Mouse (Mus musculus): ENCODE measurements at regions not wholly inside any gene's neighbourhood (a gene's known extent, or its start where the extent isn't known, plus 50 kb on each side); places are given as distances from the start of the nearest gene placed in this dataset.

- Histone ChIP-seq H3K4me3 (replicated peaks; ENCODE audit: low read length) (no peak overlapping the region), H3K4me1 (ENCODE audit: control insufficient read depth, insufficient read depth, low read length) (peaks cover 10% of the 10 kb centered on the region; the same call in 1 of the 2 replicates), H3K36me3 (ENCODE audit: control insufficient read depth, insufficient read depth, low read length) (no peaks in the 10 kb centered on the region), H3K9ac (ENCODE audit: low read depth, low read length, severe bottlenecking) (no peak overlapping the region), H3K4me2 (replicated peaks; ENCODE audit: low read depth, low read length, severe bottlenecking) (no peak overlapping the region), H3K9me3 (ENCODE audit: control insufficient read depth, low read length) (no peaks in the 10 kb centered on the region), H3K27ac (replicated peaks; ENCODE audit: low read depth, low read length) (no peak overlapping the region), H3K27me3 (ENCODE audit: control insufficient read depth, insufficient read depth, low read length) (no peaks in the 10 kb centered on the region)
- TF ChIP-seq POLR2A (IDR thresholded peaks at IDR 0.05; ENCODE audit: borderline replicate concordance, extremely low read depth, insufficient read depth, insufficient read length) = no peak
- ATAC-seq (ENCODE audit: low FRiP score, low read depth) (no peak), DNase-seq (ENCODE audit: low spot score) (no peak)
- WGBS = 76% methylated on average over 7 of the region's 7 CpGs
These were observed 77.3 kb upstream of the Mkln1 start for GRCm38 (mm10) chr6:31321066-31321846.

DNA sequence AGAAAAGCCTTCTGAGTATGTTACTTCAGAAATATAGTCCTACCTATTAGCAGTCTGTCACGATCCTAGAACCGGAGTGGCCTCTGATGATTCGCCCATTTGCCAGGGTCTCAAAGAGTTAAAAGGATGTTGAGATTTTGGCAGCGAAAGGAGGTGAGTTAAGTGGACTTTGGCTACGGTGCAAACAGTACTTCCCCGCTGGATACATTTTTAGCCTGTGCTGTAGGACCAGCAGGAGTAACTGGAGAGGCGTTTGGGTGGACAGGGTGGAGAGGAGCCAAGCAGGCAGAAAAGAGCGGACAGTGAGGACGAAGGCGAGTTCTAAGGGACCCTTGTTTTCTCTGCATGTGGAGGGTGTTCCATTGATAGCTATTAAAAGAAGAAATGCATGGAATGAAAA lies 76.6 kb upstream of the Mkln1 start:
- no peaks in the 10 kb centered on the region for H3K36me3 ChIP-seq (ENCODE audit: control insufficient read depth, insufficient read depth, low read length)
- no peak overlapping the region for H3K9ac ChIP-seq (ENCODE audit: low read depth, low read length, severe bottlenecking)
- no peak overlapping the region for H3K4me2 ChIP-seq (replicated peaks; ENCODE audit: low read depth, low read length, severe bottlenecking)
- H3K27ac ChIP-seq (replicated peaks; ENCODE audit: low read depth, low read length) = no peak overlapping the region
- DNase-seq (ENCODE audit: low spot score) = no peak
- WGBS = 56% methylated on average over 10 of the region's 10 CpGs
- H3K4me1 ChIP-seq (ENCODE audit: control insufficient read depth, insufficient read depth, low read length) = peaks cover 10% of the 10 kb centered on the region; the same call in 1 of the 2 replicates
- H3K4me3 ChIP-seq (replicated peaks; ENCODE audit: low read length) = no peak overlapping the region
- no peak for ATAC-seq (ENCODE audit: low FRiP score, low read depth)
- no peaks in the 10 kb centered on the region for H3K27me3 ChIP-seq (ENCODE audit: control insufficient read depth, insufficient read depth, low read length)
- no peaks in the 10 kb centered on the region for H3K9me3 ChIP-seq (ENCODE audit: control insufficient read depth, low read length)
- no peak for TF ChIP-seq POLR2A (IDR thresholded peaks at IDR 0.05; ENCODE audit: borderline replicate concordance, extremely low read depth, insufficient read depth, insufficient read length)

- no peak overlapping the region for H3K9ac ChIP-seq (ENCODE audit: low read depth, low read length, severe bottlenecking)
- no peaks in the 10 kb centered on the region for H3K9me3 ChIP-seq (ENCODE audit: control insufficient read depth, low read length)
- 69% methylated on average over 9 of the region's 9 CpGs for WGBS
- no peak for DNase-seq (ENCODE audit: low spot score)
- H3K4me2 ChIP-seq (replicated peaks; ENCODE audit: low read depth, low read length, severe bottlenecking) = no peak overlapping the region
- H3K4me3 ChIP-seq (replicated peaks; ENCODE audit: low read length) = no peak overlapping the region
- H3K27me3 ChIP-seq (ENCODE audit: control insufficient read depth, insufficient read depth, low read length) = no peaks in the 10 kb centered on the region
- H3K27ac ChIP-seq (replicated peaks; ENCODE audit: low read depth, low read length) = no peak overlapping the region
- TF ChIP-seq POLR2A (IDR thresholded peaks at IDR 0.05; ENCODE audit: borderline replicate concordance, extremely low read depth, insufficient read depth, insufficient read length) = no peak
- H3K36me3 ChIP-seq (ENCODE audit: control insufficient read depth, insufficient read depth, low read length) = no peaks in the 10 kb centered on the region
- no peak for ATAC-seq (ENCODE audit: low FRiP score, low read depth)
- H3K4me1 ChIP-seq (ENCODE audit: control insufficient read depth, insufficient read depth, low read length) = peaks cover 2% of the 10 kb centered on the region; the same call in 1 of the 2 replicates
These were observed 75.0 kb upstream of the Mkln1 start for GRCm38 (mm10) chr6:31323228-31324190.

DNA sequence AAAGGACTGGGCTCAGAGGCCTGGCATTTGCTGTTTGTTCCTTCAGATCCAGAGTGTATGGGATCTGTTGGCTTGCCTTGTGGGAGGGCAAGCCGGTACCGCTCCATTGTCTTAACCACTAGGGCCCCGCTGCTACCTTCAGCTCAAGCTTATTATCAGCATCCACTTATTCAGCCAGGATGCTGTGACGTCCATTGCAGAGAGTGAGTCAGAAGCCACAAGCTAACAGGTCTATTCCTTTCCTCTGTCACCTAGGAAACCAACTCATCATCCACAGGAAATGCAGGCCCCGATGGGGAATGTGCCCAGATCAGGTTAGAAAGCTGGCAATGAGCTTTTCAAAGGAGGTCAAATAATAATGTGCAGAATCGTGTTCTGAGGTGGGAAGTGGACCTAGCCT lies 73.8 kb upstream of the Mkln1 start:
- WGBS = 72% methylated on average over 6 of the region's 6 CpGs
- Histone ChIP-seq H3K9me3 (ENCODE audit: control insufficient read depth, low read length) (no peaks in the 10 kb centered on the region), H3K27me3 (ENCODE audit: control insufficient read depth, insufficient read depth, low read length) (no peaks in the 10 kb centered on the region), H3K4me2 (replicated peaks; ENCODE audit: low read depth, low read length, severe bottlenecking) (no peak overlapping the region), H3K36me3 (ENCODE audit: control insufficient read depth, insufficient read depth, low read length) (no peaks in the 10 kb centered on the region), H3K4me3 (replicated peaks; ENCODE audit: low read length) (no peak overlapping the region), H3K27ac (replicated peaks; ENCODE audit: low read depth, low read length) (no peak overlapping the region), H3K4me1 (ENCODE audit: control insufficient read depth, insufficient read depth, low read length) (no peaks in the 10 kb centered on the region), H3K9ac (ENCODE audit: low read depth, low read length, severe bottlenecking) (no peak overlapping the region)
- DNase-seq (ENCODE audit: low spot score) (no peak), ATAC-seq (ENCODE audit: low FRiP score, low read depth) (no peak)
- TF ChIP-seq POLR2A (IDR thresholded peaks at IDR 0.05; ENCODE audit: borderline replicate concordance, extremely low read depth, insufficient read depth, insufficient read length) = no peak

- Histone ChIP-seq H3K4me1 (ENCODE audit: control insufficient read depth, insufficient read depth, low read length) (no peaks in the 10 kb centered on the region), H3K4me2 (replicated peaks; ENCODE audit: low read depth, low read length, severe bottlenecking) (no peak overlapping the region), H3K36me3 (ENCODE audit: control insufficient read depth, insufficient read depth, low read length) (no peaks in the 10 kb centered on the region), H3K9ac (ENCODE audit: low read depth, low read length, severe bottlenecking) (no peak overlapping the region), H3K4me3 (replicated peaks; ENCODE audit: low read length) (no peak overlapping the region), H3K27ac (replicated peaks; ENCODE audit: low read depth, low read length) (no peak overlapping the region), H3K27me3 (ENCODE audit: control insufficient read depth, insufficient read depth, low read length) (no peaks in the 10 kb centered on the region), H3K9me3 (ENCODE audit: control insufficient read depth, low read length) (no peaks in the 10 kb centered on the region)
- no peak for TF ChIP-seq POLR2A (IDR thresholded peaks at IDR 0.05; ENCODE audit: borderline replicate concordance, extremely low read depth, insufficient read depth, insufficient read length)
- ATAC-seq (ENCODE audit: low FRiP score, low read depth) (no peak), DNase-seq (ENCODE audit: low spot score) (no peak)
- WGBS = 67% methylated on average over 1 of the region's 1 CpGs
These were observed 72.9 kb upstream of the Mkln1 start for GRCm38 (mm10) chr6:31325621-31326020.

All from limb, embryonic 14.5 days (tissue).